Mouse (Mus musculus): ENCODE measurements around the gene Calm5. TPM values are rescaled to one million over a fixed set of nuclear protein-coding genes. Genes with fewer than 3 reads are reported as not detected.
A peak's percentile ranks its signal among the peaks of the same experiment; 100 is the strongest.

The Calm5 gene
- polyA plus RNA-seq, 1 experiment from 2014 or later, result not detected

DNA sequence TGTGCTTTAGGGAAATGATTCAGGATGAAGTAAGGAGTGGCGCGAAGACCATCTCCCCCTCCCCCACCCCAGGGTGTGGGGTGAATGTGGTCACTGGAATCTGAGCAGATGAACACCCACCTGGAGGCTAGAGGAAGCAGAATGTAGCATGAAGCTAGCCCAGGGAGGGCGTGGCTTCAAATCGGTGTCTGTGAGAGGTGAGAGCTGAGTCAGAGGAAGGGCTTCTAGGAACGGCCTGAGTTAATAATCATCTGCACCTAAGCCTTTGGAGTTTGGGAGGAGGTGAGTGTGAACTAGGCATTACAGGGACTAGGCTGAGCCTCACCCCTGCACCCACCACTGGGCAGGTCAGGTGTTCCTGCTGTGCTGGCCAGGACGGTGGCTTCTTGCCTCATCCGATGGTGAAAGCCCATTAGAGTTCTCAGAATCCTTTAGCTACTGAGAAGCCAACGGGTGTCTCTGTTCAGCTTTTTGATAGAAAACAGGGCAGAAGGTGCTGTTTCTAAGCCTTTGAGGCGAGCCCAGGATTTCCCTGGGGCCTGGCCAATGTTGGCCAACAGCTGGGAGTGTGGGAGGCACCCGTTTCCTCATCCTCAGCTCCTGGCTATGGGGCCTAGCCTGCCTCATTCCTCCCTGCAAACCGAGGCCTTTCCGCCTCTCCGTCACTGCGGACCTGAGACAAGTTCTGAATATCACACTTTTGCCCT, 11.8 kb downstream of the Calm5 start:
- Histone ChIP-seq H3K36me3 (ENCODE audit: control insufficient read depth, insufficient read depth) (no peaks in the 10 kb centered on the region), H3K4me3 (ENCODE audit: low read depth, low read length) (no peak overlapping the region), H3K4me1 (replicated peaks; ENCODE audit: control insufficient read depth, insufficient read depth, low read length) (no peaks in the 10 kb centered on the region), H3K27ac (ENCODE audit: low read depth, low read length) (no peak overlapping the region), H3K9ac (ENCODE audit: low read depth, low read length) (no peak overlapping the region), H3K27me3 (replicated peaks; ENCODE audit: control insufficient read depth, insufficient read depth, low read length) (no peaks in the 10 kb centered on the region), H3K4me2 (replicated peaks; ENCODE audit: low read depth) (no peak overlapping the region), H3K9me3 (ENCODE audit: control insufficient read depth) (no peaks in the 10 kb centered on the region)
- 52% methylated on average over 14 of the region's 14 CpGs for WGBS
- ATAC-seq, result peak; percentile 75
- TF ChIP-seq CTCF (IDR thresholded peaks at IDR 0.05; ENCODE audit: low read depth), result peak; percentile 7; the same call in 1 of the 2 replicates

DNA sequence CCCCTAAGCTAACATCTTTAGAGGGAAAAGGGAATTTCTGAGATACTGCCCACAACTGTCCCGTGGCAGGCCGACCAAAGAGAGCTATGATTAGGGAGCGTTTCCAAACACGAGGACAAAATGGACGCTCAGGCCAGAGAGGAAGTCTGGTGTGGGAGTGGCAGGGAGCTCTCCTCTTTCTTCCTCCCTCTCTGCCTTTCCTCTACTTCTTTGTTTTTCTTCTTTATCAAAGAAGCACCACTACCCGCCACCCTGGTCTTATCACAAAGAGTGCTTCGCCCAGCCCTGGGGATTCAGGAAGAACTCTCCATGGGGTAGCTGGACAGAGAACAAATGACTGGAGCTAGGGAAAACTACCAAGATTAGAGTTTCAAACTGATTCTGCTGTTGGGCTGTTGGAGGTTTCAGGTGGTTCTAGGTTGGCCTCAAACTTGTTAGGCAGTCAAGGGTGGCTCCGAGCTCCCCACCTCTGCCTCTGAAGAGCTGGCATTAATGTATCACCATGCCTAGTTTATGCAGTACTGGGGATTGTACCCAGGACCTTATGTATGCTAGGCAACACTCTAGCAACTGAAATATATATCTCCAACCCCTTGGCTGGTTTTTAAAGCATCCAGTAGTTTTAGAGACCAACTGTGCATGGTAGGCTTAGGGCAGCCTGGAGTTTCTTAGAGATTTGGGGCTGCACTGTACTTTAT, 12.5 kb downstream of the Calm5 start:
- H3K4me3 ChIP-seq (ENCODE audit: low read depth, low read length), result no peak overlapping the region
- H3K4me2 ChIP-seq (replicated peaks; ENCODE audit: low read depth), result no peak overlapping the region
- no peak for ATAC-seq
- no peak for TF ChIP-seq CTCF (IDR thresholded peaks at IDR 0.05; ENCODE audit: low read depth)
- no peak overlapping the region for H3K9ac ChIP-seq (ENCODE audit: low read depth, low read length)
- H3K27me3 ChIP-seq (replicated peaks; ENCODE audit: control insufficient read depth, insufficient read depth, low read length), result no peaks in the 10 kb centered on the region
- 67% methylated on average over 8 of the region's 8 CpGs for WGBS
- H3K36me3 ChIP-seq (ENCODE audit: control insufficient read depth, insufficient read depth), result no peaks in the 10 kb centered on the region
- H3K9me3 ChIP-seq (ENCODE audit: control insufficient read depth), result no peaks in the 10 kb centered on the region
- no peaks in the 10 kb centered on the region for H3K4me1 ChIP-seq (replicated peaks; ENCODE audit: control insufficient read depth, insufficient read depth, low read length)
- no peak overlapping the region for H3K27ac ChIP-seq (ENCODE audit: low read depth, low read length)

DNA sequence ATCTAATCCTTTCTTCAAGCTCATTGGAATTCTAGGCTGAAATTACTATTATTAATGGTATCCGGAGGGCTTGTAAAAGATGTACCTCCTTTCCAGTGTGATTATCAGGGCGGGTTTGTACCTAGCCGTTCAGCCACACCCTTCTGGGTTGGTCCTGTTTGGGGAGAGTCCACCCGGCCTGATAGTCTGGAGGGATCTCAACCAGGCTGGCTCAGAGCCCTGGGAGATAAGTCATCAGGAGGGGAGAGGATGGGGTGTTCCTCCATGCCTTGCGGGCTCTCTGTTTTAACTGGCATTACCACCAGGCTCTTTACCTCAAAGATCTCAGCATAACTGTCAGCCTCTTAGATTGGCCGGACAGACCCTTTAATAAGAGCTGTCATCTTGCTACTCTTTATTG, 13.2 kb downstream of the Calm5 start:
- 47% methylated on average over 6 of the region's 6 CpGs for WGBS
- Histone ChIP-seq H3K9me3 (ENCODE audit: control insufficient read depth) (no peaks in the 10 kb centered on the region), H3K4me2 (replicated peaks; ENCODE audit: low read depth) (no peak overlapping the region), H3K36me3 (ENCODE audit: control insufficient read depth, insufficient read depth) (no peaks in the 10 kb centered on the region), H3K27ac (ENCODE audit: low read depth, low read length) (no peak overlapping the region), H3K9ac (ENCODE audit: low read depth, low read length) (no peak overlapping the region), H3K27me3 (replicated peaks; ENCODE audit: control insufficient read depth, insufficient read depth, low read length) (no peaks in the 10 kb centered on the region), H3K4me3 (ENCODE audit: low read depth, low read length) (no peak overlapping the region), H3K4me1 (replicated peaks; ENCODE audit: control insufficient read depth, insufficient read depth, low read length) (no peaks in the 10 kb centered on the region)
- no peak for TF ChIP-seq CTCF (IDR thresholded peaks at IDR 0.05; ENCODE audit: low read depth)
- no peak for ATAC-seq

GRCm38 (mm10) chr13:3869901-3870300, 15.9 kb downstream of the Calm5 start:
- Histone ChIP-seq H3K27me3 (replicated peaks; ENCODE audit: control insufficient read depth, insufficient read depth, low read length) (no peaks in the 10 kb centered on the region), H3K27ac (ENCODE audit: low read depth, low read length) (no peak overlapping the region), H3K9ac (ENCODE audit: low read depth, low read length) (no peak overlapping the region), H3K4me2 (replicated peaks; ENCODE audit: low read depth) (no peak overlapping the region), H3K36me3 (ENCODE audit: control insufficient read depth, insufficient read depth) (no peaks in the 10 kb centered on the region), H3K4me1 (replicated peaks; ENCODE audit: control insufficient read depth, insufficient read depth, low read length) (no peaks in the 10 kb centered on the region), H3K4me3 (ENCODE audit: low read depth, low read length) (no peak overlapping the region), H3K9me3 (ENCODE audit: control insufficient read depth) (no peaks in the 10 kb centered on the region)
- no peak for TF ChIP-seq CTCF (IDR thresholded peaks at IDR 0.05; ENCODE audit: low read depth)
- ATAC-seq, result no peak

DNA sequence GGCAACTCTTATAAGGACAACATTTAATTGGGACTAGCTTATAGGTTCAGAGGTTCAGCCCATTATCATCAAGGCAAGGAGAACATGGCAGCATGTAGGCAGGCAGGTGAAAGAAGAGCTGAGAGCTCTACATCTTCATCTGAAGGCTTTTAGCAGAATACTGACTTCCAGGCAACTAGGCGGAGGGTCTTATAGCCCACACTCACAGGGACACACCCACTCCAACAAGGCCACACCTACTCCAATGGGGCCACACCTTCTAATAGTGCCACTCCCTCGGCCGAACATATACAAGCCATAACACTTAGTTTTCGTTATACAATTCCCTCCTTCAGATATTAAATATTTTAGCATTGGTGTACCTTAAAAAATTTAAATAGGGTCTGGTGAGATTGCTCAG, 18.9 kb downstream of the Calm5 start:
- no peak for ATAC-seq
- 90% methylated on average over 4 of the region's 4 CpGs for WGBS
- Histone ChIP-seq H3K4me3 (ENCODE audit: low read depth, low read length) (no peak overlapping the region), H3K9me3 (ENCODE audit: control insufficient read depth) (no peaks in the 10 kb centered on the region), H3K4me2 (replicated peaks; ENCODE audit: low read depth) (no peak overlapping the region), H3K27me3 (replicated peaks; ENCODE audit: control insufficient read depth, insufficient read depth, low read length) (no peaks in the 10 kb centered on the region), H3K27ac (ENCODE audit: low read depth, low read length) (no peak overlapping the region), H3K4me1 (replicated peaks; ENCODE audit: control insufficient read depth, insufficient read depth, low read length) (no peaks in the 10 kb centered on the region), H3K36me3 (ENCODE audit: control insufficient read depth, insufficient read depth) (no peaks in the 10 kb centered on the region), H3K9ac (ENCODE audit: low read depth, low read length) (no peak overlapping the region)
- no peak for TF ChIP-seq CTCF (IDR thresholded peaks at IDR 0.05; ENCODE audit: low read depth)

DNA sequence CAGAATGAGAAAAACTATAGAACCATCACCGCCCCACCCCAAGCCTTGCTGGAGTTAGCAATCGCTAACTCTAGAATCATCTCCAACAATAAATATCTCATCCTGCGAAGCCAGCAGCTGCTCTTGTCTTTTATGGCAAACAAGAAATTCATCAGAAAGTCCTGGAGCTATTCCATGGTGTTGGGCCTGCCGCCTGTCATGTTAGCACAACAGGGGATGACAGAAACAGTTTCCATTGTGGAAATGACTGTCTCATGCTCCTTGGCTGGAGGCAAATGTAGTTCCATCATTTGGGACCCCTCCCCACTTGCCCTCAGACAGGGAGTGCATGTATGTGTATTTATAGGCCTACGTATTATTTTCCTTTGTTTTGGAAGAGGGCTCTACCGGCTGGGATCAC, 22.5 kb downstream of the Calm5 start:
- no peaks in the 10 kb centered on the region for H3K4me1 ChIP-seq (replicated peaks; ENCODE audit: control insufficient read depth, insufficient read depth, low read length)
- TF ChIP-seq CTCF (IDR thresholded peaks at IDR 0.05; ENCODE audit: low read depth), result no peak
- no peak overlapping the region for H3K4me3 ChIP-seq (ENCODE audit: low read depth, low read length)
- no peak overlapping the region for H3K9ac ChIP-seq (ENCODE audit: low read depth, low read length)
- ATAC-seq, result no peak
- H3K9me3 ChIP-seq (ENCODE audit: control insufficient read depth), result no peaks in the 10 kb centered on the region
- H3K27me3 ChIP-seq (replicated peaks; ENCODE audit: control insufficient read depth, insufficient read depth, low read length), result no peaks in the 10 kb centered on the region
- WGBS, result 69% methylated on average over 6 of the region's 6 CpGs
- peaks cover 6% of the 10 kb centered on the region; the same call in 1 of the 2 replicates for H3K36me3 ChIP-seq (ENCODE audit: control insufficient read depth, insufficient read depth)
- H3K4me2 ChIP-seq (replicated peaks; ENCODE audit: low read depth), result no peak overlapping the region
- no peak overlapping the region for H3K27ac ChIP-seq (ENCODE audit: low read depth, low read length)
